Mouse (Mus musculus) liver, embryonic 15.5 days (tissue): ENCODE data around the gene Rasgef1b. TPM values are rescaled to one million over a fixed set of nuclear protein-coding genes. Genes with fewer than 3 reads are reported as not detected.

Experiments used
- ATAC-seq: fragments of 200-750 bp; cut with Nextera tagmentation; 2 replicates; pipeline ENCODE4 v1.8.0; 2017; ENCODE audit warnings: moderate number of reproducible peaks, mild to moderate bottlenecking, moderate library complexity; ENCODE audit not compliant: insufficient read depth
- H3K27ac ChIP-seq: fragments of 300-500 bp; sonication (generic); replicated peaks from 2 replicates; pipeline ENCODE4 v1.5.1; 2015; ENCODE audit warnings: mild to moderate bottlenecking, inconsistent platforms
- H3K27me3 ChIP-seq: fragments of 300-500 bp; sonication (generic); 2 replicates; pipeline ENCODE4 v1.6.1; 2015; ENCODE audit warnings: mild to moderate bottlenecking, inconsistent platforms
- H3K36me3 ChIP-seq: fragments of 300-500 bp; sonication (generic); replicated peaks from 2 replicates; pipeline ENCODE4 v1.6.1; 2015; ENCODE audit warnings: moderate library complexity, mild to moderate bottlenecking, inconsistent platforms
- H3K4me1 ChIP-seq: fragments of 300-500 bp; sonication (generic); replicated peaks from 2 replicates; pipeline ENCODE4 v1.6.1; 2015; ENCODE audit warnings: inconsistent platforms
- H3K4me2 ChIP-seq: fragments of 300-500 bp; sonication (generic); 2 replicates; pipeline ENCODE4 v1.6.1; 2015; ENCODE audit warnings: moderate library complexity, mild to moderate bottlenecking, inconsistent platforms
- H3K4me3 ChIP-seq: fragments of 300-500 bp; sonication (generic); replicated peaks from 2 replicates; pipeline ENCODE4 v1.5.1; 2015; ENCODE audit warnings: mild to moderate bottlenecking, inconsistent platforms
- H3K9ac ChIP-seq: fragments of 300-500 bp; sonication (generic); 2 replicates; pipeline ENCODE4 v1.6.1; 2015; ENCODE audit warnings: moderate library complexity, mild to moderate bottlenecking, inconsistent platforms
- H3K9me3 ChIP-seq: fragments of 300-500 bp; sonication (generic); replicated peaks from 2 replicates; pipeline ENCODE4 v1.6.1; 2016; ENCODE audit warnings: inconsistent platforms
- WGBS: fragments of 180-500 bp; shearing (Covaris S2); methylation state at CpG from one replicate; pipeline ENCODE4 v1.1.7; 2015; ENCODE audit warnings: mixed read lengths; ENCODE audit not compliant: insufficient replicate concordance; 5-methylcytosine and 5-hydroxymethylcytosine counted together
- polyA plus RNA-seq: library from polyadenylated mRNA; unstranded; fragments of >200 nt; fragmentation: Nextera tagmentation; extraction: Ambion mirVana; gene quantifications from 2 replicates; pipeline ENCODE4 v1.2.1, GENCODE M21; 2015

The Rasgef1b gene
- polyA plus RNA-seq, 1 experiment from 2014 or later = 7.3 TPM

DNA sequence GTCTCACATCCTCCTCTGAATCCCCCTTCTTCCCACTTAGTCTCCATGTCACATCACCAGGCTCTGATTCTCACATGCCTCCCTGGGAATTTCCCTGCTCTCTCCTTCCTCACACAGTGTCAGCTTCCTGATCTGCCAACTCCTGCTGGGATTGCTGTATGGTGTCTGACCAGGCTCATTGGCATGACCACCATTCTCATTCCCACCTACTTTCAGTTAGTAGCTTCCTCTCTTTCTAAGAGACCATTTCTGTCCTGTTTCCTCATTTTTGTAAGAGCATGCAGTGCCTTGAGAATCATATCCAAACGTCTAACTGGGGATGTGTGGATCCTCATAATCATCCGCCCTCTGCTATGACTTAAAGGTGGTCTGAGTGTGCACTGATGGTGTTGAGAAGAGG, 313.8 kb downstream of the Rasgef1b start:
- Histone ChIP-seq H3K9ac (no peak overlapping the region), H3K9me3 (no peaks in the 10 kb centered on the region), H3K27ac (no peak overlapping the region), H3K36me3 (no peaks in the 10 kb centered on the region), H3K4me2 (no peak overlapping the region), H3K4me1 (peaks cover 1% of the 10 kb centered on the region; the same call in 1 of the 2 replicates), H3K4me3 (no peak overlapping the region), H3K27me3 (no peaks in the 10 kb centered on the region)
- ATAC-seq = no peak
- 42% methylated on average over 2 of the region's 2 CpGs for WGBS

DNA sequence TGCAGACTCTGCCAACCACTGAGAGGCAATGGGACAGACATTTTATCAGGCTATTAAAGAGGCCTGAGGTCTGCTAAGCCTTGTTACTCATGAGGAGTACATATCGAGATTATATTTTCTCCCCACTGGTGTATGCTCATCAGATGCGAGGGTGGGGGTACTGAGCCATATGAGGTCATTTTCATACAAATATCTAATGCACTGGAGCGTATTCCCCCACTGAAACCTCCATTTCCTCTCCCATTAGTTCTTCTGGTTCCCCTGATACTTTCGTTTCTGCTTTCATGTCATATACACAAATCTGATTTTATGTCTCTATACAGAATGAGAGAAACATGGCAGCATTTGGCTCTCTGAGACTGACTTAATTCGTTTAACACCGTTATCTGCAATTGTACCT, 314.6 kb downstream of the Rasgef1b start:
- H3K27me3 ChIP-seq = no peaks in the 10 kb centered on the region
- H3K36me3 ChIP-seq = no peaks in the 10 kb centered on the region
- no peak overlapping the region for H3K4me3 ChIP-seq
- no peak overlapping the region for H3K4me2 ChIP-seq
- H3K27ac ChIP-seq = no peak overlapping the region
- no peak for ATAC-seq
- no peaks in the 10 kb centered on the region for H3K9me3 ChIP-seq
- WGBS = 64% methylated on average over 6 of the region's 6 CpGs
- no peak overlapping the region for H3K9ac ChIP-seq
- no peaks in the 10 kb centered on the region for H3K4me1 ChIP-seq

DNA sequence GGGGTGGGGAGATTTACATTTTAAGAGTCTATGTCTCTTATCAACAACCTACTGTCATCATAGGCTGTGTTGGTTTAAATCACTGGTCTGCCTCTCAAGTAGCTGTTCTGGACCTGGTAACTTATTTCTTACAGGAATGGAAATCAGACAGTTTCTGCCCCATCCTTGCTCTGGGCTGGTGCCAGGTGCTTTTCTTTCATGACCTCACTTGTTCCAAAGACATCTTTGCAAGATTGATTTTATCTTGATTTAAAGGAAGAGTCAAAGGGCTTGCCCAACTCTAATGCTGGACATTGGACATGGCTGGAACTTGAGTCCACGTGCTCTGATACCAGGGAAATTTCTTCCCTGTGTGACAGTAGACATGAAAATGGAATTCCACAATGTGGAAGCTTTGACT, 315.0 kb downstream of the Rasgef1b start:
- no peaks in the 10 kb centered on the region for H3K27me3 ChIP-seq
- 47% methylated on average over 1 of the region's 1 CpGs for WGBS

DNA sequence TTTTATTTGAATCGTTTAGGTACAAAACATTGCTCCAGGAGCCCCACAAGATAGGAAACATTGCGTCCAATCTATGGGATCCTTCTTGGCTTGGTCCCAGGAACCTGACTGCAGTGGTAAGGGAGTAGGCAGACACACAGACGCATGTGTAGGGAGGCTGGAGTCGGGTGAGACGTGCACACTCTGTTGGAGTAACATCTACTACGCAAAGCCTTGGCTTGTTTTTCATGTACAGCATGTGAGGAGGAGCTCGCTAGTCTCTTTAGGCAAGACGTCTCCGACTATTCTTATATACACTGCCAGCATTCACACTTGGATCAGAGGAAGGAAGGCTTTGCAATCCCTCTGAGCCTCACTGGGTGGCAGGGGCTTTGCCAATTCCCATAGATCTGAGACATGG, 315.5 kb downstream of the Rasgef1b start:
- no peaks in the 10 kb centered on the region for H3K4me1 ChIP-seq
- no peak for ATAC-seq
- no peak overlapping the region for H3K4me2 ChIP-seq
- H3K4me3 ChIP-seq = no peak overlapping the region
- no peaks in the 10 kb centered on the region for H3K9me3 ChIP-seq
- no peaks in the 10 kb centered on the region for H3K27me3 ChIP-seq
- H3K9ac ChIP-seq = no peak overlapping the region
- H3K27ac ChIP-seq = no peak overlapping the region
- WGBS = 67% methylated on average over 9 of the region's 9 CpGs
- H3K36me3 ChIP-seq = no peaks in the 10 kb centered on the region

More for the DNA sequence above, 315.0 kb downstream of the Rasgef1b start:
- no peak overlapping the region for H3K9ac ChIP-seq
- H3K4me3 ChIP-seq = no peak overlapping the region
- H3K4me1 ChIP-seq = no peaks in the 10 kb centered on the region
- no peak overlapping the region for H3K27ac ChIP-seq
- H3K4me2 ChIP-seq = no peak overlapping the region
- H3K9me3 ChIP-seq = no peaks in the 10 kb centered on the region
- no peak for ATAC-seq
- H3K36me3 ChIP-seq = no peaks in the 10 kb centered on the region

DNA sequence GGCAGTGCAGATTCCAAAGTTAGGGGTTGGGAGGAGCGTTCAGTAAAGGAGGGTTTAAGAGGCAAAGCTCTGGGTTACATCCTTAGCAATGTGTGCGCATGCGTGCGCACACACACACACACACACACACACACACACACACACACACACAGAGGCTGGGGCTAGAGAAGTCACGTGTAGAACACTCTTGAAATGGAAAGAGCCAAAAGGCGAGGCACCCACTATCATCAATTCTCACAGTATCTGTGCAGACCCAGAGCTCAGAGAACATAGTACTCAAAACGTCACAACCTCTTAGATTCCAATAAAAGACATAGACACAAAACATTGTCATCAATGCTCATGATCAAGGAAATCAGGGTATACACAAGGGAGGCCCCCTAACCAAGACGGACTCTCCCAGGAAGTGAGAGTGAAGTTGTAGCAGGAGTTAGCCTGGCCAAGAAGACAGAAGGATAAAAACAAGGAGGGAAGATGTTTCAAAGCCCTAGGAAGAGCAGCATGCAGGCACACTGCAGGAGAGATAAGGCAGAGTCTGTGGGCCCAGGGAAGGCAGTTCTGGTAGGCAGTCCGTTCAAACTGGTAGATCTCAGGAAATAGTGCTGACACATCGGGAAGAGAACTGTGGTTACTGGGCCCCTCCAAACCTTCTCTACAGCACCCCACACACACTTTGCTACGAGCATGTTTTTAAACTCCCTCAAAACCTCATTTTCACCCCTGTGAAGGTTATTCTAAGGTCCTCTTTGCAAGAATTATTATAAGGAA, 324.3 kb downstream of the Rasgef1b start:
- Histone ChIP-seq H3K4me2 (no peak overlapping the region), H3K27me3 (no peaks in the 10 kb centered on the region), H3K9ac (no peak overlapping the region), H3K4me1 (peaks cover 23% of the 10 kb centered on the region), H3K4me3 (no peak overlapping the region), H3K9me3 (no peaks in the 10 kb centered on the region), H3K36me3 (no peaks in the 10 kb centered on the region), H3K27ac (no peak overlapping the region)
- ATAC-seq = peak; percentile 58; the same call in 1 of the 2 replicates
- WGBS = 29% methylated on average over 11 of the region's 11 CpGs

DNA sequence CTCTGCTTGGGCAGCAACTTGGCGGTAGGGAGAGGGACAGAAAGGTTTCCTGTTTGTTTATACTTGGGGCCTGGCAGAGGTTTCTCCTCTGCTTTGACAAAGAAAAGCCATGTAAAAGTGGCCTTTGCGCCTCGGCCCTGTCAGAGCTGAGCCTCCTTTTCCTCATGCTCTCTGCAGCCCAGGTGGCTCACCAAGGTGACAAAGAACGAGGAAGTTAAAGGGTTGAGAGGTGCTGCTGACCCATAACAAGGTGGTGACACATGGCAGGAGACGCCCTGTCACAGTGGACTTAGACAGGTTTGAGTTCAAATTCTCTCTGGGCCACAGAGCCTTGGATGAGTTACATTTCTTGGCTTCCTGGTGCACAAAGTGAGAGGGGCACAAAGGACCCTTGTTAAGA, 325.5 kb downstream of the Rasgef1b start:
- ATAC-seq = no peak
- Histone ChIP-seq H3K27me3 (no peaks in the 10 kb centered on the region), H3K4me1 (peaks cover 23% of the 10 kb centered on the region), H3K9me3 (no peaks in the 10 kb centered on the region), H3K4me2 (no peak overlapping the region), H3K4me3 (no peak overlapping the region), H3K36me3 (no peaks in the 10 kb centered on the region), H3K27ac (no peak overlapping the region), H3K9ac (no peak overlapping the region)
- 57% methylated on average over 5 of the region's 5 CpGs for WGBS

GRCm38 (mm10) chr5:99402784-99403183, 326.1 kb downstream of the Rasgef1b start:
- WGBS = 48% methylated on average over 2 of the region's 2 CpGs
- no peak overlapping the region for H3K4me3 ChIP-seq
- no peak overlapping the region for H3K27ac ChIP-seq
- no peak overlapping the region for H3K9ac ChIP-seq
- H3K9me3 ChIP-seq = no peaks in the 10 kb centered on the region
- peaks cover 23% of the 10 kb centered on the region for H3K4me1 ChIP-seq
- H3K4me2 ChIP-seq = no peak overlapping the region
- no peaks in the 10 kb centered on the region for H3K27me3 ChIP-seq
- H3K36me3 ChIP-seq = no peaks in the 10 kb centered on the region
- no peak for ATAC-seq

DNA sequence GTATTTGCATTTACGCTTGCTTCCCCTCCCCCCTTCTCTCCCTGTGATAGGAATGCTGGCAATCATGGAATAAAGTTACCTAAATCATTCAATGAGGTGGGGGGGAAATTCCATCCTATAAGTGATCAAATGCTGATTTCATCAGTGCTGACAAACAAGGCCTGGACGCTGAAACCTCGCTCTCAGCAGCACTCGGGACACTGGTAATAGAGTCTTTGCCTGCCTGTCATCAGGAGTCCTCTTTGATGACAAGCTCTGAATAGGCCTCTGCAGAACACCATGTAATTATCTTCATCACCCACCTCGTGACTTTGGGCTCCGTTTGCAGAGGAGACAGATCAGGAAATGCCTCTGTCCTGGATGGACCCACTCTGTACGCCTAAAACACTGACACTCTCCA, 326.6 kb downstream of the Rasgef1b start:
- Histone ChIP-seq H3K4me3 (no peak overlapping the region), H3K4me1 (peaks cover 23% of the 10 kb centered on the region), H3K27ac (no peak overlapping the region), H3K9me3 (no peaks in the 10 kb centered on the region), H3K36me3 (no peaks in the 10 kb centered on the region), H3K27me3 (no peaks in the 10 kb centered on the region), H3K4me2 (no peak overlapping the region), H3K9ac (no peak overlapping the region)
- WGBS = 39% methylated on average over 7 of the region's 7 CpGs
- no peak for ATAC-seq

- 45% methylated on average over 7 of the region's 7 CpGs for WGBS
- Histone ChIP-seq H3K36me3 (no peaks in the 10 kb centered on the region), H3K9ac (no peak overlapping the region), H3K27ac (no peak overlapping the region), H3K27me3 (no peaks in the 10 kb centered on the region), H3K4me1 (peaks cover 16% of the 10 kb centered on the region), H3K4me3 (no peak overlapping the region), H3K9me3 (no peaks in the 10 kb centered on the region), H3K4me2 (no peak overlapping the region)
- no peak for ATAC-seq
These were observed 328.8 kb downstream of the Rasgef1b start for GRCm38 (mm10) chr5:99399855-99400626.

DNA sequence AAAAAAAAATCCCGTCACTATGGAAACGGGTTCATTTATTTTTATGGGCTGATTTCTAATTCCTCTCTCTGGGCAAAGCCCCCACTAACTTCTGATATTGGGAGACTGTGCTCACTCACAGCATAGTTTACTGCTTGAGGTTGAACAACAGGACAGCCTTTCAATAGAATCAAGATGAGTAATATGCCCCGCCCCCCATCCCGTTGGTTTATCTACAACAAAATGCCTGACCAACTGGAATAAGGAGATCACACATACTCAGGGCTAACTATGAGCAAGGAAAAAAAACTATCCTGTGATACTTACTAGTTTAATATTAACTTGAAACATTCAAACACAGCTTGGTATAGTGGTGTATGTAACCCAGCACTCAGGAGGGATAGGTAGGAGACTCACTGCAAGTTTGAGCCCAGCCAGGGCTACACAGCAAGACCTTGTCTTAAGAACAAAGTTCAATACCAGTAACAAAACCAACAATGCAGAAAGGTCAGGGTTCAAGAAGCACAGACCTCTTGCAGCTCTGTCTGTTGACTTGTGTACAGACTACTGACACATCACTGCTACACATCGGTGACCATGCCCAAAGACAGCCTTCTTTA, 330.3 kb downstream of the Rasgef1b start:
- Histone ChIP-seq H3K4me3 (no peak overlapping the region), H3K27me3 (no peaks in the 10 kb centered on the region), H3K4me2 (no peak overlapping the region), H3K4me1 (peaks cover 9% of the 10 kb centered on the region; the same call in 1 of the 2 replicates), H3K27ac (no peak overlapping the region), H3K9ac (no peak overlapping the region), H3K9me3 (no peaks in the 10 kb centered on the region), H3K36me3 (no peaks in the 10 kb centered on the region)
- 62% methylated on average over 5 of the region's 5 CpGs for WGBS
- ATAC-seq = peak; percentile 55

DNA sequence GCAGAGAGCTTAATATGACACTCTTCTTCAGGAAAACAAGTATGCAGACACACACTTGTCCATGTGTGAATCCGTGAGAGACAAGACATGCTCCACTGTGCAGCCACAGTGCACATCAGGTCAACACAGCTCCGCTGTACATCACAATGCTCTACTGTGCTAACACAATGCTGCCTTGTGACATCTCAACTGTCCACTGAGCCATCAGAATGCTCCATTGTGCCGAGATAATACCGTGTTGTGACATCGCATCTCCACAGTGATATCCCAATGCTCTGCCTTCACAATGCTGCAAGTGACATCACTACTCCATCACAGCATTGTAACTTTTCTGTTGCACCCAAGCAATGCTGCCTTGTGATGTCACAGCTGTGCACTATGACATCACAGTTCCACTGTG, 334.3 kb downstream of the Rasgef1b start:
- ATAC-seq = no peak
- no peaks in the 10 kb centered on the region for H3K9me3 ChIP-seq
- H3K4me3 ChIP-seq = no peak overlapping the region
- WGBS = 80% methylated on average over 5 of the region's 5 CpGs
- 0 out of 2 replicates have a peak, but pooled peaks cover 2% of the 10 kb centered on the region for H3K4me1 ChIP-seq
- no peaks in the 10 kb centered on the region for H3K27me3 ChIP-seq
- no peaks in the 10 kb centered on the region for H3K36me3 ChIP-seq
- H3K27ac ChIP-seq = no peak overlapping the region
- H3K9ac ChIP-seq = no peak overlapping the region
- no peak overlapping the region for H3K4me2 ChIP-seq
